22 mouse cellular contexts compared by ENCODE assay signal in the genomic region with DNA sequence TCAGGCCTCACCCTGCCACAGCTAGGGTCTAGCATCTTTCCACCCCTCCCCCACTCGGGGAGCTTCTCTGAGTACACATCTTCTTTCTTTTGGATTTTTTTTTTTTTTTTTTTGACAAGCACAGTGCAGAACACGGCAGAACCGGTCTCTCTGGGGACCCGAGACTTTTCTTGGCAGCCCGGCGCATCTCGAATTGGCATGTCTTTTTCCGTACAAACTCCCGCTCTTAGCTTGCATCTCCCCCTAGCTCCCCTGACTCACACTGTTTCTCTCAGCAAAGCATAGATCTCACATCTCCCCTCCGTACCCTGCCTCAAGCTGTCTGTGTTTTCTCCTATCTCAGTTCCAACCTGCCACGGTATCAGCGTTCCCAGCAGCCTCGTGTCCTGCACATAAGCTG. TPM values are rescaled to one million over a fixed set of nuclear protein-coding genes. Genes with fewer than 3 reads are reported as not detected.
DNase-seq lines count a peak whose midpoint lies in the region; ATAC-seq lines count a peak whose summit lies in the region.
"Had no signal": no experiment of that assay in that cellular context is flagged by ENCODE, and none has a peak within 500 bp of the region (broad histone marks: within the 10 kb centered on the region; RNA-seq: fewer than 3 reads in every experiment).

No protein-coding gene starts in this region.

- ATAC-seq in forebrain, embryonic 14.5 days, result peak; percentile 21; the same call in 1 of the 2 replicates

- no peak overlapping the region for H3K9ac ChIP-seq in forebrain, embryonic 14.5 days (ENCODE audit: low read length)
- H3K9ac ChIP-seq: embryonic facial prominence, embryonic 13.5 days; heart, embryonic 13.5 days; midbrain, embryonic 12.5 days; neural tube, embryonic 15.5 days had no signal

- H3K4me2 ChIP-seq in forebrain, embryonic 14.5 days (ENCODE audit: low read length), result no peak overlapping the region
- H3K4me2 ChIP-seq: embryonic facial prominence, embryonic 13.5 days; heart, embryonic 13.5 days; midbrain, embryonic 12.5 days; neural tube, embryonic 15.5 days had no signal

- peaks cover 30% of the 10 kb centered on the region for H3K4me1 ChIP-seq in forebrain, embryonic 14.5 days (ENCODE audit: control insufficient read depth, insufficient read depth, low read length)
- H3K4me1 ChIP-seq in forebrain, embryonic 10.5 days, result peaks cover 52% of the 10 kb centered on the region

- no peaks in the 10 kb centered on the region for H3K36me3 ChIP-seq in forebrain, embryonic 14.5 days (ENCODE audit: control insufficient read depth, insufficient read depth, low read length)
- H3K36me3 ChIP-seq in forebrain, embryonic 10.5 days (replicated peaks), result no peaks in the 10 kb centered on the region
- H3K36me3 ChIP-seq: embryonic facial prominence, embryonic 13.5 days; heart, embryonic 13.5 days; midbrain, embryonic 12.5 days; neural tube, embryonic 15.5 days had no signal

- H3K9me3 ChIP-seq in forebrain, embryonic 14.5 days (replicated peaks; ENCODE audit: control insufficient read depth, low read length), result no peaks in the 10 kb centered on the region
- H3K9me3 ChIP-seq in forebrain, embryonic 10.5 days, result no peaks in the 10 kb centered on the region
- H3K9me3 ChIP-seq: embryonic facial prominence, embryonic 13.5 days; heart, embryonic 13.5 days; midbrain, embryonic 12.5 days; neural tube, embryonic 15.5 days had no signal

- WGBS in forebrain, embryonic 14.5 days, result 83% methylated on average over 13 of the region's 13 CpGs
- 92% methylated on average over 13 of the region's 13 CpGs for WGBS in forebrain, embryonic 10.5 days

- DNase-seq in forebrain, embryonic 14.5 days (ENCODE audit: low spot score), result peak; percentile 59
- DNase-seq in forebrain, embryonic 10.5 days (ENCODE audit: extremely low spot score, low spot score), result no peak
- peak; percentile 23 for DNase-seq in layer of hippocampus, adult 9-11 months
- DNase-seq in layer of hippocampus, postnatal 25 days (ENCODE audit: extremely low spot score in 1 of 2, low spot score in 1 of 2), result no peak
- peak; percentile 39 for DNase-seq in right cerebral cortex, postnatal 14 days
- DNase-seq in right cerebral cortex, postnatal 25 days, result no peak
- no peak for DNase-seq in embryo, embryonic 10.5 days (ENCODE audit: low spot score)
- DNase-seq: adrenal gland, postnatal 25 days; cerebellum, adult 2 months; gastrocnemius, postnatal 14 days; heart, adult 18-20 months; heart, postnatal 36 days; kidney, adult 18-20 months; liver; lung, postnatal 10 days; thymus, adult 18-20 months; thymus, postnatal 4 days had no signal

- peak overlapping the region; percentile 21; the same call in 1 of the 2 replicates for H3K27ac ChIP-seq in forebrain, embryonic 14.5 days (ENCODE audit: low read depth, low read length)
- no peak overlapping the region for H3K27ac ChIP-seq in forebrain, embryonic 10.5 days
- H3K27ac ChIP-seq: embryonic facial prominence, embryonic 13.5 days; heart, embryonic 13.5 days; midbrain, embryonic 12.5 days; neural tube, embryonic 15.5 days had no signal

- no peak overlapping the region for H3K4me3 ChIP-seq in forebrain, embryonic 14.5 days (ENCODE audit: low read depth, low read length)
- H3K4me3 ChIP-seq in forebrain, embryonic 10.5 days, result no peak overlapping the region
- H3K4me3 ChIP-seq: embryonic facial prominence, embryonic 13.5 days; heart, embryonic 13.5 days; midbrain, embryonic 12.5 days; neural tube, embryonic 15.5 days had no signal

- no peaks in the 10 kb centered on the region for H3K27me3 ChIP-seq in forebrain, embryonic 14.5 days (replicated peaks; ENCODE audit: control insufficient read depth, insufficient read depth, low read length)
- peaks cover 22% of the 10 kb centered on the region for H3K27me3 ChIP-seq in forebrain, embryonic 10.5 days (ENCODE audit: poor library complexity, severe bottlenecking)
- H3K27me3 ChIP-seq: embryonic facial prominence, embryonic 13.5 days; neural tube, embryonic 15.5 days had no signal

RNA-seq across cellular contexts. Expression of a gene that starts 58.4 kb away (rescaled TPM):
- 2.1 and 2.3 TPM in 2 replicates for polyA plus RNA-seq in forebrain, embryonic 14.5 days (2014; fragmentation: Nextera tagmentation; extraction: Ambion mirVana)
- 3.2 and 3.4 TPM in 2 replicates for polyA plus RNA-seq in forebrain, embryonic 10.5 days (2016; fragmentation: Nextera tagmentation; extraction: Ambion mirVana)
- total RNA-seq in layer of hippocampus, postnatal 25 days (2021), result 10 to 100 TPM; 15.9 to 16.4 TPM
- total RNA-seq: megakaryocyte progenitor cell, adult 5-6 weeks had no signal

Comparison
In these comparisons a context has a peak if more than half of its experiments do, and no peak if none do; other contexts are left out.
1. DNase-seq: peak in forebrain, embryonic 14.5 days (single experiment), layer of hippocampus, adult 9-11 months (single experiment) and right cerebral cortex, postnatal 14 days (single experiment); none in forebrain, embryonic 10.5 days (single experiment), layer of hippocampus, postnatal 25 days (0 of 2), right cerebral cortex, postnatal 25 days (single experiment) and embryo, embryonic 10.5 days (single experiment).